ENCODE assay signal across 8 mouse cellular contexts in genomic region chr5:149411509-149412193, GRCm38 (mm10). TPM values are rescaled to one million over a fixed set of nuclear protein-coding genes. Genes with fewer than 3 reads are reported as not detected.
DNase-seq lines count a peak whose midpoint lies in the region; ATAC-seq and TF ChIP-seq lines count a peak whose summit lies in the region.

Gene Medag (plus strand): TSS chr5:149411749.

- ATAC-seq in hindbrain, embryonic 11.5 days (ENCODE audit: low FRiP score), result peak; percentile 72
- no peak for ATAC-seq in megakaryocyte, adult 5-6 weeks (ENCODE audit: poor library complexity, severe bottlenecking)

- no peak for TF ChIP-seq CTCF in left cerebral cortex, adult 2 months (IDR thresholded peaks at IDR 0.05)

- intact Hi-C loops in left cerebral cortex, adult 2 months (cut with DNase I), result loop anchor here (2.0 to 5.0 kb wide), 2 partner anchors 71 to 73 kb away; no protein-coding TSS in a partner anchor

- WGBS in hindbrain, embryonic 11.5 days, result 4% methylated on average over 38 of the region's 38 CpGs

- H3K4me1 ChIP-seq in hindbrain, embryonic 11.5 days (replicated peaks; ENCODE audit: control insufficient read depth, insufficient read depth, low read length), result peaks cover 7% of the 10 kb centered on the region; the same call in 1 of the 2 replicates

- peak within 1 kb of the TSS; percentile 42 for H3K27ac ChIP-seq in hindbrain, embryonic 11.5 days (ENCODE audit: low read depth, low read length)
- H3K27ac ChIP-seq in left cerebral cortex, adult 2 months, result peak within 1 kb of the TSS; percentile 94

- H3K9ac ChIP-seq in hindbrain, embryonic 11.5 days (ENCODE audit: low read depth, low read length), result peak within 1 kb of the TSS; percentile 35

- DNase-seq in NIH3T3 (ENCODE audit: low read depth), result peak; percentile 97
- peak; percentile 82 to 84 for DNase-seq in cerebellum, postnatal 14 days
- peak; percentile 92 for DNase-seq in gastrocnemius, adult 18-20 months (ENCODE audit: low spot score)
- peak; percentile 56 for DNase-seq in hindbrain, embryonic 11.5 days (ENCODE audit: low spot score)
- DNase-seq in left cerebral cortex, adult 2 months (ENCODE audit: extremely low spot score in 1 of 2, low spot score in 2 of 2), result peak; percentile 60 to 75
- DNase-seq in lung, postnatal 25 days (ENCODE audit: low spot score), result peak; percentile 73
- peak; percentile 62 to 72 for DNase-seq in right cerebral cortex, postnatal 10 days (ENCODE audit: low spot score in 2 of 2)

- H3K27me3 ChIP-seq in hindbrain, embryonic 11.5 days (ENCODE audit: control insufficient read depth, insufficient read depth, low read length), result 0 out of 2 replicates have a peak, but pooled peaks cover 3% of the 10 kb centered on the region

- H3K9me3 ChIP-seq in hindbrain, embryonic 11.5 days (ENCODE audit: control insufficient read depth, low read length), result no peaks in the 10 kb centered on the region

- peak within 1 kb of the TSS; percentile 21 for H3K4me3 ChIP-seq in hindbrain, embryonic 11.5 days (ENCODE audit: low read depth, low read length)
- peak within 1 kb of the TSS; percentile 45 for H3K4me3 ChIP-seq in left cerebral cortex, adult 2 months

- peak within 1 kb of the TSS; percentile 45 for H3K4me2 ChIP-seq in hindbrain, embryonic 11.5 days (replicated peaks; ENCODE audit: low read depth, low read length)

- no peaks in the 10 kb centered on the region for H3K36me3 ChIP-seq in hindbrain, embryonic 11.5 days (ENCODE audit: control insufficient read depth, insufficient read depth, low read length)

RNA-seq across cellular contexts. Expression of gene Medag, which starts in this region (rescaled TPM):
- 10 to 100 TPM in 1 of 2 experiments, 1 to 10 TPM in 1; 9.5 to 15.6 TPM for total RNA-seq in gastrocnemius, adult 18-20 months (2021)
- 0.25 and 0.80 TPM in 2 replicates for polyA plus RNA-seq in hindbrain, embryonic 11.5 days (2014; fragmentation: Nextera tagmentation; extraction: Ambion mirVana)
- total RNA-seq in left cerebral cortex, adult 2 months (2021), result 10 to 100 TPM; 17.1 to 19.1 TPM
- total RNA-seq in megakaryocyte, adult 5-6 weeks (2015), result not detected in 2 replicates
- not detected in 2 replicates for total RNA-seq in megakaryocyte, adult 5-6 weeks (2017)

Comparison
In these comparisons a context has a peak if more than half of its experiments do, and no peak if none do; other contexts are left out.
1. RNA of gene Medag (total RNA-seq): 17.1 to 19.1 TPM in left cerebral cortex, adult 2 months and 9.5 to 15.6 TPM in gastrocnemius, adult 18-20 months; not detected in megakaryocyte, adult 5-6 weeks; every median in the first group is over 10 times any median in the second.
2. Peak in DNase-seq, ATAC-seq, H3K4me3 ChIP-seq, H3K27ac ChIP-seq, H3K9ac ChIP-seq and H3K4me2 ChIP-seq in hindbrain, embryonic 11.5 days; RNA of the gene not detected or under 1 TPM.
3. Peak in every context shown above with its lines, with median percentiles within 50 percentile points of each other: DNase-seq.